Mouse (Mus musculus) 3134 (cell line): ENCODE data around the gene Pask.

Experiments
- DNase-seq: peaks from one replicate; pipeline ENCODE4 v3.0.0-alpha.2; 2011; ENCODE audit warnings: low spot score; ENCODE audit not compliant: insufficient read length; ENCODE audit errors: extremely low read depth

Pask gene

GRCm38 (mm10) chr1:93290956-93291355, 52.3 kb downstream of the Pask start:
- no peak for DNase-seq

DNA sequence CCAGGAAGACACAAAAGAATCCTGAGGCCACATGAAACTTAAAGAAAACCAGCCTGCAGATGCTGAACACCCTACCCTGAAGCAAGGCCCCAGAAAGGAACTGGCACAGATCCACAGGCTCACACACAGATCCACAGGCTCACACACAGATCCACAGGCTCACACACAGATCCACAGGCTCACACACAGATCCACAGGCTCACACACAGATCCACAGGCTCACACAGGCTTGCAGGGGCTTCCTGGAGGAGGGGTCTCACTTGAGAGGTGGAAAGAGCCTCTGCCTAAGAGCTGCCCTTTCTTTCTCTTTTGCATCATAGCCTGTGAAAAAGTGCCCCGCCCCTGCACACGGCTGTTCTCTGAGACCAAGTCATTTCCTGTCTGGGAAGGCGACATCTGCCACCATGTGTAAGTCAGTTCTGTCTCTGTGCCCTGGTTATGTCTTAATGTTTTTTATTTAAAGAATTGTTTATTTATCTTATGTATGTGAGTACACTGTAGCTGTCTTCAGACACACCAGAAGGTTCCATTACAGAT, 53.5 kb downstream of the Pask start:
- DNase-seq, result no peak

DNA sequence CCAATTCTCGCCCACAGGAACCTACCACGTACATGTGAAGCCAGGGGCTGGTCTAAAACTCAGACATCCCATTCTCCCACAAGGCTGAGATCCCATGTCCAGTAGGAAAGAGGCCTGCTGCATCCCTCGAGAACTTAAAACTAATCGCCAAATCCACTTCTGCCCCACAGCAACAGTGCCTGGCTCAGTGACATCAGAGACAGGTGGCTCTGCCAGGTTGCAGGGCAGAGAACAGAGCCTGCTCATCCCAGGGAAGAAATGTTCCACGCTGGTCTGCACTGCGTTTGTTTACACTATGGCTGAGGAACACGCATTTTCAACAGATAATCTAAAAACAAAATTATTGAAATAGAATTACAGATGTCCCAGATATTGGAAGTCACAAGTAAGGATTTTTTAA, 66.2 kb downstream of the Pask start:
- DNase-seq, result no peak

- no peak for DNase-seq
These were observed 67.7 kb downstream of the Pask start for GRCm38 (mm10) chr1:93275561-93275960.

DNA sequence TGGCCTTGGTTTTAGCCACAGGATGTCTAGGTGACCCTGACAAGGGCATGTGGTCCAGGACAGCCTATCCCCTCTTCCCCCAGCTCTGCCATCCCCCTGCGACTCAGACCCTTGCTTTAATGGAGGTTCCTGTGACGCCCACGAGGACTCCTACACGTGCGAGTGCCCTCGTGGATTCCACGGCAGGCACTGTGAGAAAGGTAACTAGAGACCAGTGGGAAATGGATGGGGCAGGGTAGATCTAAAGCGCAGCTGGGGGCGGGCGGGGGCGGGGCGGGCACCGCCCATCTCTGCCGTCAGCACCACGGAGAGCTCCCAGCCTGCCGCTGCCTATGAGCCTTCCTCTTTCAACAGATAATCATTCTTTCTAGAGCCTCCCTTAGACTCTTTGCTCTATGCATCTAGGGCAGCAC, 70.9 kb downstream of the Pask start:
- DNase-seq, result peak; percentile 38

- DNase-seq, result no peak
These were observed 71.5 kb downstream of the Pask start for GRCm38 (mm10) chr1:93271751-93272150.

DNA sequence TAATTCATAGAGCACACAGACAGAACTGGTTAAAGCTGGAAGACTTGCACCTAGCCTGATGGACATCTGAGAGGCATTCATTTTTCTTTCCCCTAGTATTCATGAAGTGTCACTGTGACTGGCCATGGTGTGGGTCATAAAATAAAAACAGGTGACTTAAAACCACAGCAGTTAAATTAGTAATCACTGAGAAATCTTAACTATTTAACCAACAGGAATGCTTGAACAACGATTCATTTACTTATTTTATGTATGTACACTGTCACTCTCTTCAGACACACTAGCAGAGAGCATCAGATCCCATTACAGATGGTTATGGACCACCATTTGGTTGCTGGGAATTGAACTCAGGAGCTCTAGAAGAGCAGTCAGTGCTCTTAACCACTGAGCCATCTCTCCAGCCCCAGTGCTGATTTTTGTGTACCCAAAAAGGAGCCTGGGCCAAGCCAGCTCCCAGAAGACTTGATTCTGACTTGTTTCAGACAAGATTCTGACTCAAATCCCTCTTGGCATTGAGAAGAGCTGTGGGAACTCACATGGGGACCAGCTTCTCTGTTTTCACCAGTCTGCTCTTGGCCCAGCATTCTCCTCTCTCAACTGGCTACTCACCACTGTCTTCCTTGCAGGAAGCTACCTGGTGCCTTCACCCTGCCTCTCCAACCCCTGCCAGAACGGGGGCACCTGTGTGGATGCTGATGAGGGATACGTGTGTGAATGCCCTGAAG, 72.6 kb downstream of the Pask start:
- peak; percentile 76 for DNase-seq

DNA sequence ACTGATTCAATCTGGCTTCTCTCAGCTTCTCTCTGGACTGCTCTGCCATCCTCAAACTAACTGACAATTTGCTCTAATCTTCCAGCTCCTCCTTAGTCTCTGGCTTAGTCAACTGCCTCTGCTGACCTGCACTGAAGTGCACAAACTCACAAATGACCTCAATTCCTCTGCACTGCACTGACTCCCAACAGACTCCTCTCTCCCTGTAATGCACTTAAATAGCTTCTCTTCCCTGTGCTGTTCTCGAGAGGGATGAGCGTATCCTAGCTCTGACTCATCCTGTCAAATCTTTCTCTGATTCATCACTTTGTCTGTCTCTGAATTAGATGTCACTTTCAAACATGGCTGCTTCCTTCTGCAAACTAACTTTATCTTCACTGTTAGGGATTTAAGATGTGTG, 75.0 kb downstream of the Pask start:
- DNase-seq, result no peak

- no peak for DNase-seq
These were observed 76.1 kb downstream of the Pask start for GRCm38 (mm10) chr1:93267207-93267606.
